Comparison of ENCODE assay signal across 17 mouse cellular contexts in genomic region chr14:30198882-30199281, GRCm38 (mm10).
"Had no signal": no experiment of that assay in that cellular context is flagged by ENCODE, and none has a peak within 500 bp of the region (broad histone marks: within the 10 kb centered on the region; RNA-seq: fewer than 3 reads in every experiment).

No protein-coding gene starts in this region.

- ATAC-seq: lung, postnatal 0 days; midbrain, embryonic 16.5 days had no signal

- H3K27ac ChIP-seq: lung, embryonic 15.5 days; midbrain, embryonic 10.5 days; midbrain, embryonic 12.5 days; neural tube, embryonic 13.5 days; neural tube, embryonic 15.5 days; stomach, embryonic 15.5 days; stomach, postnatal 0 days had no signal

- H3K9ac ChIP-seq: lung, embryonic 15.5 days; midbrain, embryonic 12.5 days; neural tube, embryonic 13.5 days; neural tube, embryonic 15.5 days; stomach, embryonic 15.5 days had no signal

- H3K36me3 ChIP-seq: lung, embryonic 15.5 days; midbrain, embryonic 10.5 days; midbrain, embryonic 12.5 days; neural tube, embryonic 13.5 days; neural tube, embryonic 15.5 days; stomach, embryonic 15.5 days had no signal

- DNase-seq: lung, adult 2 months; midbrain, embryonic 14.5 days; retina, postnatal 1 day; right cerebral cortex, adult 18-20 months; thymus, adult 2 months; thymus, postnatal 25 days; thymus, postnatal 4 days had no signal

- H3K4me2 ChIP-seq: lung, embryonic 15.5 days; midbrain, embryonic 12.5 days; neural tube, embryonic 13.5 days; neural tube, embryonic 15.5 days; stomach, embryonic 15.5 days had no signal

- H3K9me3 ChIP-seq: lung, embryonic 15.5 days; midbrain, embryonic 10.5 days; midbrain, embryonic 12.5 days; neural tube, embryonic 13.5 days; neural tube, embryonic 15.5 days; stomach, embryonic 15.5 days had no signal

- H3K4me1 ChIP-seq: lung, embryonic 15.5 days; midbrain, embryonic 10.5 days; midbrain, embryonic 12.5 days; neural tube, embryonic 13.5 days; stomach, embryonic 15.5 days had no signal

- H3K4me3 ChIP-seq: lung, embryonic 15.5 days; midbrain, embryonic 10.5 days; midbrain, embryonic 12.5 days; myocyte; neural tube, embryonic 13.5 days; neural tube, embryonic 15.5 days; stomach, embryonic 15.5 days had no signal

- H3K27me3 ChIP-seq: lung, embryonic 15.5 days; midbrain, embryonic 12.5 days; neural tube, embryonic 13.5 days; neural tube, embryonic 15.5 days; stomach, embryonic 15.5 days had no signal
